Mouse (Mus musculus) thymus, postnatal 10 days (tissue): ENCODE data around the gene Myl7.
"Not testable (repeated sequence)": the region's sequence is repeated elsewhere in the genome, so short reads cannot be mapped to it uniquely, and the experiment has no call there.

ENCODE experiments used
- DNase-seq, 2 experiments: peaks; one replicate each; pipeline ENCODE4 v3.0.0; 2021; ENCODE audit warnings: low spot score in 2 of 2

Gene Myl7

DNA sequence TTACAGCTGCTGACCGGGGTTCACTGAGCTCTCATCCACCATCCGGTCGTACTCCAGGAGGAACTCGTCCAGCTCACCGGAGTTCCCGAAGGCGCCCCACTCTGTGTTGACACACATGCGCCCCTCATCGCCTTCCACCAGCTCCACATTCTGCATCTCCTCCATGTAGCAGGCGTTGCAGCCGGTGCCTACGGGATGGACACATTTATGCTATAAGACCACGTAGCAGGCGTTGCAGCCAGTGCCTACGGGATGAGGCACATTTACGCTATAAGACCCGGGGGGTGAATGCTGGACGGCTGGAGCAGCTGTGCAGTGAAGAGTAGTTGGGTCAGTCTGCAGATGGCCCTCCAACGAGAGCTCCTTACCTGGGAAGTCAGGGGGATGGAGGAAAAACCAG lies 5.8 kb upstream of the Myl7 start:
- DNase-seq: no peak

- no peak for DNase-seq
Measured at GRCm38 (mm10) chr11:5903844-5904243, 5.3 kb upstream of the Myl7 start.

DNA sequence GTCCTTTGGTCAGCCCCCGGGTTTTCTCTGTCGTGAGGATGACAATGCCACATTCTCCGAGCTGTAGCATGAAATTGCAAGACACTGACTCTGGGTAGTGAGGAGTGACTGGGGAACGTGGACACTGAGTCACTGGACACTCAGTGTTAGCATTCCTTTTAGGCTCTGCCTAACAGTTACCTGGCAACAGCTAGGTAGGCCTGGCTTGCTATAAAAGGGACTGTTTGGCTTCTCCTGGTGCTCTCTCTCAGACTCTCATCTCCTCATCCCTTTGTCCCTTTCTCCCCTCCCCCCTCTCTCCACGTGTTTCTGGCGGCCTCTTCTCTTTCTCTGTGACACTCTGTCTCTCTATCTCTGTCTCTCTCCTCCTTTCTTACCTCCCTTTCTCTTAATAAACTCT lies 3.8 kb upstream of the Myl7 start:
- DNase-seq: no peak

- no peak for DNase-seq
Measured at GRCm38 (mm10) chr11:5901950-5902349, 3.4 kb upstream of the Myl7 start.

DNA sequence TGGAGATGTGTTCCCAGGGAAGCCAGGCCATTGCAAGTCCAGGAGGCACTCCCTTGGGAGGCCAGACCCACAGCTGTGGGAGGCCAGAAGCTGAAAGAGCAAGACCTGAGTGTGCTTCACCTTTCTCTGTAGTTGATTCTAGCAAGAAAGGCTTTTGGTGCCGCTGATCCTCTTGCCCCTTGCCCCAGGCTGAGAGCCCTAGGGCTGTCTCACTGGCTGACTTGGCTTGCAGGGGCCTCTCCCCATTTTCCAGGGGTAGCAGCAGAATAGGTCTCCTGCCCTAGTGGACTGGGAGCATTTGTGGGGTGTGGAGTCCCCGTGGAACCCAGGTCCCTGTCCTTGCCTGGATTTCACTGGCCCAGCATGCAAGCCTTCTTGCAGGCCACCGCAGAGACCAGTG lies 2.7 kb upstream of the Myl7 start:
- DNase-seq: no peak

DNA sequence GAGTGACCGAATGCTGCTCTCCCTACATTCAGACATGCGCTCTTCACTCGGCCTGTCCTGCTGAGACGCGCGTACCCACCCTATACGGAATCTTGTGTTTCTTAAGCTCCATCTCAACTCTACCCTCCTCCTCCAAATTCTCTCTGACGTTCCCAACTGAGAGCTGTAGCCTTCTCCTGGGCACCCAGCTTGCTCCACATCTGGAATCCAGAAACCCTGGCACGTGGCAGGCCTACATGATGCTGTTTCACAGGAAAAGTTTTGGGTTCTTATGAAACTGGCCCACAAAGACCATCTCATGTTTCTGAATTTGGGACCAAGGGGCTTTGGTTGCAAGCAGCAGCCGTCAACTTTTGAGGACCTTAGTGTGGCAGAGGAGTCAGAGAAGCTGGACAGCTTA lies 704 bp upstream of the Myl7 start:
- no peak for DNase-seq

DNA sequence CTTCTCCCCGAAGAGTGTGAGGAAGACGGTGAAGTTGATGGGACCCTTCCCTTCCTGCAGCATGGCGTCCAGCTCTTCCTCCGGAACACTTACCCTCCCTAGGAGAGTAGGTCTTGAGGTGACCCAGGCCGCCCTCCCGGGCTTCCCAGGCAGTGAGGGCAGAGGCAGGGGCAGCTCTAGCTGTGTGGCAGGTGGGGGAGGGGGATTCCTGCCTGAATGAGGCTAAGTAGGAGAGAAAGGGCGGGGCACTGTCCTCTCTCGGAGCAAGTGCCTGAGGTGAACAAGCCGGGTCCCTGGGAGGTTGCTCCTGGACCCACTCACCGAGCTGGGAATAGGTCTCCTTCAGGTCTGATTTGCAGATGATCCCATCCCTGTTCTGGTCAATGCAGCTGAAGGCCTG lies 743 bp downstream of the Myl7 start:
- DNase-seq: no peak

DNA sequence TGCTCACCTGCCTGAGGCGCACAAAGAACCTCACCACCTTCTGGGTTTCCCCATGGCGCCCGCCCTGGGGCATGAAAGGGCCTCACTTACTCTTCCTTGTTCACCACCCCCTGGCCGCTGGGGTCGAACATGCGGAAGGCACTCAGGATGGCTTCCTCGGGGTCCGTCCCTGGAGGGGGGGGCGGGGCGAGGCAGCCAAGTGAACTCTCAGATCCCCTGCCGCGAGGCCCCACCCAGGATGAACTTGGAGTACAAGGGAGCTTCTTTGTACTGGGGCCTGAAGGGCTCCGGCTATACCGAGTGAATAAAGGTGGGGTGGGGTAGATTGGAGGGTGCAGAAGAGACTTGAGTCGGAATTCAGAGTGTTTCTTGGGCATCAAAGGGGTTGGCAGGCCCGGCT lies 1.4 kb downstream of the Myl7 start:
- no peak for DNase-seq

DNA sequence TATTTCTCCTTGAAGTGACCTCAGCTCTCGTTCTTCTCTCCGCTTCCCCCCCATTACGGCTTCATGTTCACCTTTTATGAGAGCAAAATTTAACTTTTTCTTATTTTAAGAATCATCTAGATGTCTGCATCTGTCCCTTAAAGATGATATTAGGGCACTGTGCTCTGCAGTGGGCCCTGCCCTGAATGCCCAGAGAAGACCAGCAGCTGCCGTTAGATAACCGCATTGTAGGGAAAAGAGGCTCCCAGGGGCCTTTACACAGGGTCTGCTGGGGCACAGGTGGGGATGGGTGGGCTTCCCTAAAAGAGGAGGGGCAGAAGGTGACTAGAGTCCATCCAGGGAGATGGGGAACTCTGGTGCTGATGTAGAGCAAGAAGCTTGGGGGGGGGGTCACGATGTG lies 4.8 kb downstream of the Myl7 start:
- no peak for DNase-seq

DNA sequence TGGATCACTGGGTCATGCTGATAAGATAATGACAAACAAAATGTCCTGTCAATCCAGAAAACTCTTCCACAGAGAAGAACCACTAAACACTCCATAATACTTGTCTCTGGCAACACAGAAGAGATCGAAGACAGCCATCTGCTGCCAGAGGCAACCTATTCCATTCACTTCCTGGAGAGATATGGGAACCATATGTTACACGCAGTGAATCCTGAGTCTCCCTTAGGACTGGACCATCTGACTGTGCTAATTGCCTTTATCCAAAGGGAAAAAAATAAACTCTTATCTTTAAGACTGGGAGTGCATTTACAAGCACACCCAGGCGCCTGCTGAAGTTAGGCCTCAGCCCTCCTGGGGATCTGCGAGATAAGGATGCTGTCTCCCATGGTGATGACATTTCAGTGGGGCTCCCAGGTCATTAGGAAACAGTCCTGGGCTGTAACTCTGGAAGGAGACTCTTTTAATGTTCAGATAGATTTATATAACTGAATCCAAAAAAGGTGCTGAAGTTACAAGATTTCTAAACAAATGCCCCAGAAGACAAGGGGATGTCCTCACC lies 5.7 kb downstream of the Myl7 start:
- no peak for DNase-seq

GRCm38 (mm10) chr11:5892151-5892591 lies 6.4 kb downstream of the Myl7 start:
- DNase-seq: no peak

GRCm38 (mm10) chr11:5888563-5888962 lies 10.0 kb downstream of the Myl7 start:
- not testable (repeated sequence) for DNase-seq

GRCm38 (mm10) chr11:5887250-5887649 lies 11.3 kb downstream of the Myl7 start:
- no peak for DNase-seq

GRCm38 (mm10) chr11:5886187-5886586 lies 12.4 kb downstream of the Myl7 start:
- DNase-seq: peak in 1 of 2 experiments; percentile 72

GRCm38 (mm10) chr11:5882518-5882917 lies 16.1 kb downstream of the Myl7 start:
- DNase-seq: no peak

DNA sequence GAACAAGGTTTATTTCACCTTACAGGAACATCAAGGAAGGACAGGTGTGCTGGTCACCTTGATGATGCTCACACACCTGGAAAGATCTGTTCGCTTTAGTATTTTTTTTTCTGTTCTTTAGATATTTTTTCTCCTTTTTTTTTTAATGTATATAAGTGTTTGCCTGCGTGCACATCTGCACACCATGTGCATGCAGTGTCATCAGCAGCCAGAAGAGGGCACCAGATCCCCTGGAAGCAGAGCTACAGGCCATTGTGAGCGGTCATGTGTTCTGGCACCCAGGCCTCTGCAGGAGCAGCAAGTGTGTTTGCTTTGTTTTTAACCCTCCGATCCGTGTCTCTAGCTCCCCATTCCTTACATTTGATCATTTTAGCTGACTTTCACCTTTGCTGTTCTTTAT lies 18.7 kb downstream of the Myl7 start:
- peak; percentile 24 to 62 for DNase-seq

DNA sequence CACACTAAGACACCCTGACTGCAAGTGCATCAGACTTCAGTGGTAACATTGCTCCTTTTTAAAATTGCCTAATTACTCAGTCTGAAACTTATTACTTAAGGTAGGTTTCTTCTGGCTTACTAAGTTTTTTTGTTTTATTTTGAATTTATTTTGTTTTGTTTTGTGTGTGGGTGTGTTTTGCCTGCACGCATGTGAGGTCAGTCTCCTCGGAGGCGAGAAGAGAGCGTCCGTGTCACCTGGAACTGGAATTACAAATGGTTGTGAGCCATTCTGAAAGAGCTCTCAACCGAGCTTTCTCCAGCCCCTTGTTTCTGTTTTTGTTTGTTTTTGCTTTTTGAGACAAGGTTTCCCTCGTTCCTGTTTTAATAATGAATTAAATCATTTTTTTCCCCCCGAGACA lies 19.9 kb downstream of the Myl7 start:
- DNase-seq: no peak

DNA sequence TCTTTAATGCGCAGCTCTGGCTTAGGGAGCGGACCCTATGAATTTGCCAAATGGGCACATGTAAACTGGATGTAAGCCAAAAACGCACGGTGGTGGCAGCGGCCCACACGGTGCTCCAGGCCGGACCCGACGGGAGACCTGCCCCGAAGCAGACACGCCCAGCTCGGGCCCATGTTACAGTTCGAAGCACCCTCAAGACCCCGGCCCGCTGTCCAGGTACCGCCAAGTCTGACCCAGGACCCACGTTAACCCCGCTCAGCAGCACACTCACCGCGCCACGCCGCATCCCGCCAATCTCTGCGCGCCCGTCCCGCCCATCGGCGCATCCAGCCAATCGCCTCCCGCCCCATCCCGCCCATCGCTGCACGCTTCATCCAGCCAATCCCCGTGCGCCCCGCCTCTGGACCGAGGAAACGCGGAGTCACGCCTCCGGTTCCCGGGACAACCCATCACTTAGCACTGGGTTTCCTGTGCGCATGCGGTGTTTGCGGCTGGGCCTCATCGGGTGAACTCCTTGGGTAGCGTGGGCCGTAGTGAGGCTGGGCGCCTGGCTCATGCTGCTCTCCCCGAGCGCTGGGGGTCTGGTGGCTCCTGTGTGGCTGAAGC lies 20.6 kb downstream of the Myl7 start, which contains the start of gene Pold2:
TSS of gene Pold2 (minus strand) at position 372 of the 606 bp plus-strand sequence.
- DNase-seq: peak; percentile 96 to 97

- DNase-seq: no peak
Measured at GRCm38 (mm10) chr11:5877421-5877820, 21.2 kb downstream of the Myl7 start.

DNA sequence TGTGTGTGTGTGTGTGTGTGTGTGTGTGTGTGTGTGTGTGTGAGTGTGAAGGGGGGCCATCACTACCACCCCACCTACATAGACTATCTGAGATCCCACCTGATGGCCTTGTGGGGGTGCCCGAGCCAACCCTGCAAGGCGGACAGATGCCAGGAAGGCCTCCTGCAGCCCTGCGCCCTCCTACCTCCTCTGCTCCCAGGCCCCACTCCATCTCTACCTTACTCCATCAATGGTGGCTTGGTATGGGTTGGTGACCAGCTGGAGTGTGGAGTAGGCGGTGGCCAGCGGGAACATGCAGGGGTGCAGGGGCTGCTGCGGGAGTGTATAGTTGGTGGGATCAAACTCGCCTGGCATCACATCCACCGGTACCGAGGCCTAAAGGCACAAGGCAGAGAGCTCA lies 25.4 kb downstream of the Myl7 start:
- no peak for DNase-seq

DNA sequence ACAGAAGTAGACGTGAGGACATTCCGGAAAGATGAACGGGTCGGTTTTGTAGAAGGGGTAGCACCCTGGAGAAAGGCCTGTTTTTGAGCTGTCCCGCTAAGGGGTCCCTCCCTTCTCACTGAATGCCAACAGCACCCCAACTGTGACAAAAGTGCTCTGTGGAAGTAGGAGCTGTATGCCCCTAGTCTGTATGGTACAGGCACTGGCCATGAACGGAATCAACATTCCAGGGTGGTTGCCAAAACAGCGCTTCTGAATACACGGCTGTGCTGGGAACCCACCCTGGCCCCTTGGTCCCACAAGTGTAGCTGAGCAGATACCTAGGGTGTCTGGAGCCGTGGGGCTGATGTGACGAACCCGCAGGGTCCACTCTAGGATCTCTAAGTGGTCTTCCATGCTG lies 25.9 kb downstream of the Myl7 start:
- no peak for DNase-seq

- no peak for DNase-seq
Measured at GRCm38 (mm10) chr11:5870069-5870468, 28.5 kb downstream of the Myl7 start.

GRCm38 (mm10) chr11:5869331-5869730 lies 29.3 kb downstream of the Myl7 start:
- DNase-seq: no peak

GRCm38 (mm10) chr11:5868324-5868723 lies 30.3 kb downstream of the Myl7 start:
- no peak for DNase-seq
